Mouse (Mus musculus) spleen, adult 2 months (tissue): ENCODE results near the gene Ifnb1. TPM values are rescaled to one million over a fixed set of nuclear protein-coding genes. Genes with fewer than 3 reads are reported as not detected.
"Not testable (repeated sequence)": the region's sequence is repeated elsewhere in the genome, so short reads cannot be mapped to it uniquely, and the experiment has no call there.

ENCODE experiments used
- DNase-seq, 2 experiments: peaks; one replicate each; pipeline versions ENCODE4 v3.0.0 to v3.0.0-alpha.2; 2012 to 2021; ENCODE audit warnings: low spot score in 2 of 2, low read depth in 1 of 2
- H3K27ac ChIP-seq: fragments of 200-500 bp; 2 replicates; pipeline ENCODE4 v1.5.1; 2012; ENCODE audit warnings: low read length, inconsistent platforms; ENCODE audit not compliant: insufficient read depth
- H3K27me3 ChIP-seq: fragments of 200-500 bp; 2 replicates; pipeline ENCODE4 v1.6.1; 2012; ENCODE audit warnings: mild to moderate bottlenecking, moderate library complexity, low read length, inconsistent platforms; ENCODE audit not compliant: control insufficient read depth, insufficient read depth
- H3K36me3 ChIP-seq: fragments of 200-500 bp; 2 replicates; pipeline ENCODE4 v1.6.1; 2012; ENCODE audit warnings: mild to moderate bottlenecking, low read length, inconsistent platforms; ENCODE audit not compliant: control insufficient read depth, insufficient read depth
- H3K4me1 ChIP-seq: fragments of 200-500 bp; 2 replicates; pipeline ENCODE4 v1.6.1; 2011; ENCODE audit warnings: inconsistent platforms; ENCODE audit not compliant: control insufficient read depth, insufficient read depth, insufficient read length
- H3K4me3 ChIP-seq: fragments of 200-500 bp; 2 replicates; pipeline ENCODE4 v1.5.1; 2011; ENCODE audit warnings: mild to moderate bottlenecking, inconsistent platforms; ENCODE audit not compliant: insufficient read depth, insufficient read length; ENCODE audit errors: extremely low read depth
- CTCF ChIP-seq: fragments of 200-500 bp; IDR thresholded peaks from 2 replicates; pipeline ENCODE4 v1.5.1; 2011; ENCODE audit warnings: mild to moderate bottlenecking, inconsistent platforms; ENCODE audit not compliant: insufficient read depth, insufficient read length, insufficient replicate concordance; ENCODE audit errors: extremely low read depth
- POLR2A ChIP-seq: fragments of 200-500 bp; IDR thresholded peaks from 2 replicates; pipeline ENCODE4 v1.6.1; 2011; ENCODE audit warnings: low read depth, low read length, inconsistent platforms
- WGBS: fragments of 180-500 bp; shearing (Covaris S2); methylation state at CpG from one replicate; pipeline ENCODE4 v1.1.7; 2018; 5-methylcytosine and 5-hydroxymethylcytosine counted together
- polyA plus RNA-seq: library from polyadenylated mRNA; depleted of rRNA; stranded (reverse); fragments of >200 nt; gene quantifications from 2 replicates; pipeline ENCODE4 v1.2.3, GENCODE M21; 2012; rRNA removed

Gene Ifnb1
- not detected in 2 replicates for polyA plus RNA-seq

DNA sequence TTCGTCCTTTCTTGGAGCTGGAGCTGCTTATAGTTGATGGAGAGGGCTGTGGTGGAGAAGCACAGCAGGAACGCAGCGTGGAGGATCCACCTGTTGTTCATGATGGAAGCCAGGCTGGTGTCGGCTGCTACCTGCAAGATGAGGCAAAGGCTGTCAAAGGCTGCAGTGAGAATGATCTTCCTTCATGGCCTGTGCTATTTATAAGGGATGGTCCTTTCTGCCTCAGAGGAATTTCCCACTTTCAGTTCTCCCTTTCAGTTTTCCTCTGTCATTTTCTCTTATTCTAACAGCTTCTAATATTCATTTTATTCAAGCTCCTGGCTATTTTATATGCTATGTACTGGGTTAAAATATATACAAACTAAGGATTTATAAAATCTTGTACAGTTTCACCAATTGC is at the start of gene Ifnb1:
TSS of gene Ifnb1 (minus strand) at position 101 of the 400 bp plus-strand sequence.
- Histone ChIP-seq H3K4me1 (no peaks in the 10 kb centered on the region), H3K27ac (no peak within 1 kb of the TSS), H3K36me3 (no peaks in the 10 kb centered on the region), H3K27me3 (no peaks in the 10 kb centered on the region), H3K4me3 (no peak within 1 kb of the TSS)
- no peak for TF ChIP-seq CTCF
- 93% methylated on average over 4 of the region's 4 CpGs for WGBS
- DNase-seq: no peak

DNA sequence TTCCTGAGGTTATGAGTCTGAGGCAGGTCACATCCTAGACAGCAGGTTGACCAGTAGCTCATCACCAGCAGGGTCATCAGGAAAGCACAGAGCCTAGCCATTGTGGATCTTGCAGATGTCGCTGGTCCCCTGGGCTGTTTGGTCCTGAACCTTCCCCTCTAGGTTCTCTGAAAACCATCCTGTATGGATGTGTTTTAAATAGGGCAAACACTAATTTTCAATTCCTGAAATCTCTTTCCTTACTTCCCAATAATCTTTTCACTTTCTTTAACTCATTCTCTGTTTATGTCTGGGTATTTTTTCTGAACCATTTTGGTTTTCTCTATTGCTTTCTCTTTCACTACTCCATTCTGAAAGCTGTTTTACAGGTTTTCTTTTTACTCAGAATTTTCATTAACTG is 49.1 kb upstream of the Ifnb1 start, which contains the start of gene Ifna14:
TSS of gene Ifna14 (minus strand) at position 101 of the 400 bp plus-strand sequence.
- no peaks in the 10 kb centered on the region for H3K4me1 ChIP-seq
- 75% methylated on average over 1 of the region's 1 CpGs for WGBS
- H3K27me3 ChIP-seq: no peaks in the 10 kb centered on the region
- no peak for TF ChIP-seq CTCF
- H3K36me3 ChIP-seq: no peaks in the 10 kb centered on the region
- no peak within 1 kb of the TSS for H3K4me3 ChIP-seq
- H3K27ac ChIP-seq: no peak within 1 kb of the TSS
- no peak for DNase-seq

DNA sequence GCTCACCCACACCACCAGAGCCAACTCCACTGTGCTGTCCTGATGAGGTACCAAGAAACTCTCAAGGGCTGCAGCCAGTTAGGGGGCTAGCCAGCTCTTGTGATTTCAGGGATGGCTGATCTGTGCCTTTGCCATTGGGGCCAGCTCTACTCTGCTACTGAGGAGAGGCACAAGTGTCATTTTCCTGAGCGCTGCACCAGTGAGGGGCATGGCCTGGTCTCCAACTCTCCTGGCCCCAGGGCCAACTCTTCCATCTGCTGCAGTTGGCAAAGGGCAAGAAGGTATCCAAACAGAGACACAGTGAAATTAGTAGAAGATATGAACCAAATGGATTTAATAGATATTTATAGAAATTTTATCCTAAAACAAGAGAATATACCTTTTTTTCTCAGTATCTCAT is 39.2 kb upstream of the Ifnb1 start:
- no peak for TF ChIP-seq POLR2A
- TF ChIP-seq CTCF: no peak
- H3K27me3 ChIP-seq: no peaks in the 10 kb centered on the region
- no peaks in the 10 kb centered on the region for H3K4me1 ChIP-seq

DNA sequence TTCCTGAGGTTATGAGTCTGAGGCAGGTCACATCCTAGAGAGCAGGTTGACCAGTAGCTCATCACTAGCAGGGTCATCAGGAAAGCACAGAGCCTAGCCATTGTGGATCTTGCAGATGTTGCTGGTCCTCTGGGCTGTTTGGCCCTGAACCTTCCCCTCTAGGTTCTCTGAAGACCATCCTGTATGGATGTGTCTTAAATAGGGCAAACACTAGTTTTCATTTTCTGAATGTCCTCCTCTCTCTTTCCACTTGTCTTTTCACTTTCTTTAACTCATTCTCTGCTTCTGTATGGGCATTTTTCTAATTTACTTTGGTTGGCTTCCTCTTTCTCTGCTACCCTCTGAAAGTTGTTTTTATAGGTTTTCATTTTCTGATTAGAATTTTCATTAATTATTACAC is 35.6 kb upstream of the Ifnb1 start, which contains the start of gene Ifna15:
TSS of gene Ifna15 (minus strand) at position 101 of the 400 bp plus-strand sequence.
- not testable (repeated sequence) for H3K4me3 ChIP-seq, DNase-seq, H3K4me1 ChIP-seq, H3K27ac ChIP-seq, H3K27me3 ChIP-seq, H3K36me3 ChIP-seq

More for the DNA sequence above, 39.2 kb upstream of the Ifnb1 start:
- WGBS: 91% methylated on average over 1 of the region's 1 CpGs
- Histone ChIP-seq H3K27ac (no peak overlapping the region), H3K36me3 (no peaks in the 10 kb centered on the region), H3K4me3 (no peak overlapping the region)
- DNase-seq: no peak

DNA sequence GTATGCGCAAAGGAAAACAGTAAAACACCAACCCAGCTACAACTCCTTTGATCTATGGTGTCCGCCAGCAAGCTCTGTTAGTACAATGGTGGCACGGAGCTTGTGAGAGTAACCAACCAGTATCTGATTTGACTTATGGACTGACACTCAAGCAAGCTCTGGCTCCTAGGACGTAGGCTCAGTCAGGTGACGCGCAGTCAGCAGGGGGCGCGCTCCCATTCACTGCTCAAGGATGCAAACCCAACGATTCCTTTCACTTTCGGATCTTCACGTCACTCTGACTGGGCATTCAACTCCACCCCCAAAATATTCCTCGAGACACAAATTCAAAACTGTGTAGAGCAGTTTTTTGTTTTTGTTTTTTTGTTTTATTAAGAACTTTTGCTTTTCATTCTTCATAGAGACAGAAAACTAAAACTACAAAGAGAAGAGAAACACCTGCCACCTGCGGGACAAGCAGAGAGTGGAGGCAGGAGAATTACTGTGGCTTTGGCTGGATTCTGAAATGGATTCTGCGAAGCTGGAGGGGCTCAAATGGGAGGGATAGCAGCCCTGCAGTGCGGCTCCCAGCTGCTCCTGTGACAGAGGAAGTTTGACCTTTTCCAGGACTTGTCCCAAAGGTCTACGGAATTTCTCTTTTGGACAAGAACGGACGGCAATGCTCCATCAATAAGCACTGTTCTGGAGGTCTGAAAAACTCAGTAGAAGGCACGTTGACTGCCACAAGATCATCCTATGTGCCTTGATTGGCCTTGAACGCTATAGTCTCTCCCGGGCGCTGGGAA is 27.8 kb upstream of the Ifnb1 start:
- H3K27ac ChIP-seq: no peak overlapping the region
- H3K27me3 ChIP-seq: no peaks in the 10 kb centered on the region
- no peaks in the 10 kb centered on the region for H3K36me3 ChIP-seq
- DNase-seq: peak; percentile 72 to 76
- TF ChIP-seq POLR2A (no peak), CTCF (peak; percentile 93)
- 16% methylated on average over 22 of the region's 22 CpGs for WGBS
- peak overlapping the region; percentile 48 for H3K4me3 ChIP-seq
- peaks cover 2% of the 10 kb centered on the region; the same call in 1 of the 2 replicates for H3K4me1 ChIP-seq

DNA sequence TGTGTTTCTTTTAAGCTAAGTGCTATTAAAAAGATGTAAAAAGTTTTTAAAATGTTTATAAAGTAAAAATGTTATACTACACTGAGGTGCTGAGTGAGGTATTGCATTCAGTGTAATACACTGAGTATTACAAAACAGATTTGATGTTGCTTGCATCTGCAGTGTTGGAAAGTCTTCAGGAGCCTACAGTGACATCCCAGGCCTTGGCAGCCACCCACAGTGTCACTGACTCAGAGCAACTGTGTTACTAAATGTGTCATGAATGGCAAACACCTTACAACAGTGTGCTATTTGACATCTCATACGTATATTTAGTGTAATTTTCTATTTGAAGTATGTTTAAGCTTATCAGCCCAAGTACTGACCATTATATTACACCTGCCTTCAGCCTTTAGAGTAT is 25.4 kb upstream of the Ifnb1 start:
- no peak for DNase-seq
- no peak for TF ChIP-seq CTCF
- TF ChIP-seq POLR2A: no peak
- WGBS: 86% methylated on average over 1 of the region's 1 CpGs
- H3K4me1 ChIP-seq: peaks cover 2% of the 10 kb centered on the region; the same call in 1 of the 2 replicates
- H3K27me3 ChIP-seq: no peaks in the 10 kb centered on the region
- H3K4me3 ChIP-seq: no peak overlapping the region
- H3K36me3 ChIP-seq: no peaks in the 10 kb centered on the region
- no peak overlapping the region for H3K27ac ChIP-seq

- TF ChIP-seq POLR2A: no peak
- no peak for TF ChIP-seq CTCF
- no peak overlapping the region for H3K27ac ChIP-seq
- H3K4me1 ChIP-seq: no peaks in the 10 kb centered on the region
- WGBS: 45% methylated on average over 2 of the region's 2 CpGs
- H3K36me3 ChIP-seq: no peaks in the 10 kb centered on the region
- no peaks in the 10 kb centered on the region for H3K27me3 ChIP-seq
- DNase-seq: peak in 1 of 2 experiments; percentile 41
- no peak overlapping the region for H3K4me3 ChIP-seq
Measured at GRCm38 (mm10) chr4:88543649-88544234, 21.2 kb upstream of the Ifnb1 start.
